Mouse (Mus musculus) embryonic facial prominence, embryonic 15.5 days (tissue): ENCODE measurements around the gene Riox1. TPM values are rescaled to one million over a fixed set of nuclear protein-coding genes. Genes with fewer than 3 reads are reported as not detected.

Experiments used
- ATAC-seq: fragments of 200-750 bp; cut with Nextera tagmentation; 2 replicates; pipeline ENCODE4 v1.8.0; 2017; ENCODE audit warnings: low read depth, moderate TSS enrichment; ENCODE audit not compliant: insufficient number of reproducible peaks, low FRiP score, low TSS enrichment
- H3K27ac ChIP-seq: fragments of 300-500 bp; sonication (generic); replicated peaks from 2 replicates; pipeline ENCODE4 v1.5.1; 2015; ENCODE audit warnings: mild to moderate bottlenecking, inconsistent platforms
- H3K27me3 ChIP-seq: fragments of 300-500 bp; sonication (generic); 2 replicates; pipeline ENCODE4 v1.6.1; 2015; ENCODE audit warnings: inconsistent platforms
- H3K36me3 ChIP-seq: fragments of 300-500 bp; sonication (generic); 2 replicates; pipeline ENCODE4 v1.6.1; 2015; ENCODE audit warnings: mild to moderate bottlenecking, inconsistent platforms
- H3K4me1 ChIP-seq: fragments of 300-500 bp; sonication (generic); 2 replicates; pipeline ENCODE4 v1.6.1; 2015; ENCODE audit warnings: inconsistent platforms
- H3K4me2 ChIP-seq: fragments of 300-500 bp; sonication (generic); replicated peaks from 2 replicates; pipeline ENCODE4 v1.6.1; 2015; ENCODE audit warnings: mild to moderate bottlenecking, inconsistent platforms
- H3K4me3 ChIP-seq: fragments of 300-500 bp; sonication (generic); replicated peaks from 2 replicates; pipeline ENCODE4 v1.5.1; 2015; ENCODE audit warnings: mild to moderate bottlenecking, inconsistent platforms
- H3K9ac ChIP-seq: fragments of 300-500 bp; sonication (generic); 2 replicates; pipeline ENCODE4 v1.6.1; 2015; ENCODE audit warnings: inconsistent platforms
- H3K9me3 ChIP-seq: fragments of 300-500 bp; sonication (generic); replicated peaks from 2 replicates; pipeline ENCODE4 v1.6.1; 2016; ENCODE audit warnings: inconsistent platforms
- WGBS: fragments of 180-500 bp; shearing (Covaris S2); methylation state at CpG from one replicate; pipeline ENCODE4 v1.1.7; 2015; 5-methylcytosine and 5-hydroxymethylcytosine counted together
- polyA plus RNA-seq: library from polyadenylated mRNA; unstranded; fragments of >200 nt; fragmentation: Nextera tagmentation; extraction: Ambion mirVana; gene quantifications from 2 replicates; pipeline ENCODE4 v1.2.1, GENCODE M21; 2015

The Riox1 gene
- 14.7 and 15.4 TPM in 2 replicates for polyA plus RNA-seq

DNA sequence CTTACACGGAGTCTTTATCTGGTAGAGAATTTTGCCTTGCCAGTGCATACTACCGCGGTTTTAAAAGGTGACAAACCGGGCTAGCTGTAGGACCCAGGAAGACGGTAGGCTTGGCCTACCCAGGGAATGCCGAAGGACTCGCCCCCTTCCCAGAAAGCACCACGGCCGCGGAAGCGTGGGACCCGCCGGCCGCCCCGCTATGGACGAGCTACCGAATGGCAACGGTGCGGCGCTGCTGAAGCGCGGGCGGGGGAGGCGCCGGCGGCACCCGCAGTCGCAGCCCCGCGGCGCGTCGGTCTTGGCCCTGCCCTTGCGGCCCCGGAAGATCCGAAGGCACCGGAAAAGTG is at the start of gene Riox1:
Riox1 (plus strand) TSS at position 116 of the 347 bp plus-strand sequence.
- Histone ChIP-seq H3K4me2 (peak within 1 kb of the TSS; percentile 93), H3K27me3 (no peaks in the 10 kb centered on the region), H3K9me3 (no peaks in the 10 kb centered on the region), H3K4me3 (peak within 1 kb of the TSS; percentile 86), H3K4me1 (peaks cover 29% of the 10 kb centered on the region), H3K27ac (peak within 1 kb of the TSS; percentile 87), H3K36me3 (peaks cover 7% of the 10 kb centered on the region; the same call in 1 of the 2 replicates), H3K9ac (peak within 1 kb of the TSS; percentile 70)
- ATAC-seq = peak; percentile 94
- WGBS = 0% methylated on average over 37 of the region's 37 CpGs

DNA sequence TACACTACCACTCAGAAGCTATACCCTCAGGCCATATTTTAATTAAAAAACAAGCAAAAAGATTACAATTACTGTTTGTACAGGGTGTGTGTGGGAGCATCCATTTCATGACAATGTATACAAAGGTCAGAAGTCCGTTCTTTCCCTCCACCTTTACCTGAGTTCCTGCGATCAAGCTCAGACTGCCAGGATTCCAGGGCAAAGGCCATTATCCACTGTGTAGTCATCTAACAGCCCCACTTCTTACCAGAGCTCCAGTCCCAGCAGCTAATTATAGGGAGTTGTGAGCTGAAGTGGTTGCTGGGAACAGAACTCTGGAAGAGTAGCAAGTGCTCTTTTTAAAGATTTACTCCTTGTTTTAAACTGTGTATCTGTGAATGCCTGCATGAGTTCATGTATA is 40.0 kb upstream of the Riox1 start:
- no peaks in the 10 kb centered on the region for H3K27me3 ChIP-seq
- no peaks in the 10 kb centered on the region for H3K4me1 ChIP-seq
- no peak overlapping the region for H3K9ac ChIP-seq
- no peak overlapping the region for H3K27ac ChIP-seq
- H3K9me3 ChIP-seq = no peaks in the 10 kb centered on the region
- WGBS = 73% methylated on average over 2 of the region's 2 CpGs
- no peaks in the 10 kb centered on the region for H3K36me3 ChIP-seq
- no peak overlapping the region for H3K4me3 ChIP-seq
- no peak overlapping the region for H3K4me2 ChIP-seq
- no peak for ATAC-seq

DNA sequence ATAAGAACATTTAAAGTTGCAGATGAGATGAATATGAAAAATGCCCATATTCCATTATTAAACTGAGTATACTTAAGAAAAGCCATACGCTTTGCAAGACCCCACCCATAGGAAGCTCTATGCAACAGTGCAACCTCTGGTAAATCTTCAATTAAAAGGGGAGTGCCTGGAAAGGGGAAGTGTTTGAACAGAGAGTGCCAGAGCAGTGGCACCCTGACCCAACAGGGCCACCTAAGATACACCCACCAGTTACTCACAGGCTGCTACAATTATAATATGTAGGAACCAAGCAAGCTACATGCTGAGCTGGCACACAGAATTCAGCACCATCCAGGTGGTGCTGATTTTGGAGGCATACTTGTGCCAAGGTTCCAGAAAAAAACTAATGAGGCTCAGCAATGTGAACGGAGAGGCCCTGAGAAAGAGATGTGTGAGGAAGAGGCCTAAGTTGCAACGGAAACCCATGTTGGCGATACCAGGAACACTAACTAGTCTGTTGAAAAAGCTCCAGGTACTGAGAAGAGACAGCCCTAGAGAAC is 36.1 kb upstream of the Riox1 start:
- Histone ChIP-seq H3K36me3 (no peaks in the 10 kb centered on the region), H3K9ac (no peak overlapping the region), H3K4me2 (no peak overlapping the region), H3K27ac (peak overlapping the region; percentile 44; the same call in 1 of the 2 replicates), H3K4me3 (no peak overlapping the region), H3K27me3 (no peaks in the 10 kb centered on the region), H3K9me3 (no peaks in the 10 kb centered on the region), H3K4me1 (no peaks in the 10 kb centered on the region)
- WGBS = 70% methylated on average over 4 of the region's 4 CpGs
- ATAC-seq = no peak

- ATAC-seq = no peak
- H3K4me3 ChIP-seq = no peak overlapping the region
- no peaks in the 10 kb centered on the region for H3K9me3 ChIP-seq
- H3K4me2 ChIP-seq = no peak overlapping the region
- no peak overlapping the region for H3K9ac ChIP-seq
- no peaks in the 10 kb centered on the region for H3K36me3 ChIP-seq
- no peaks in the 10 kb centered on the region for H3K27me3 ChIP-seq
- H3K4me1 ChIP-seq = 0 out of 2 replicates have a peak, but pooled peaks cover 2% of the 10 kb centered on the region
- 79% methylated on average over 1 of the region's 1 CpGs for WGBS
- H3K27ac ChIP-seq = peak overlapping the region; percentile 44; the same call in 1 of the 2 replicates
These were observed 35.6 kb upstream of the Riox1 start for GRCm38 (mm10) chr12:83914797-83915196.

- Histone ChIP-seq H3K9me3 (no peaks in the 10 kb centered on the region), H3K36me3 (no peaks in the 10 kb centered on the region), H3K4me1 (0 out of 2 replicates have a peak, but pooled peaks cover 2% of the 10 kb centered on the region), H3K4me3 (no peak overlapping the region), H3K27me3 (no peaks in the 10 kb centered on the region), H3K27ac (no peak overlapping the region), H3K4me2 (no peak overlapping the region), H3K9ac (no peak overlapping the region)
- 71% methylated on average over 9 of the region's 9 CpGs for WGBS
- no peak for ATAC-seq
These were observed 33.5 kb upstream of the Riox1 start for GRCm38 (mm10) chr12:83916884-83917283.

DNA sequence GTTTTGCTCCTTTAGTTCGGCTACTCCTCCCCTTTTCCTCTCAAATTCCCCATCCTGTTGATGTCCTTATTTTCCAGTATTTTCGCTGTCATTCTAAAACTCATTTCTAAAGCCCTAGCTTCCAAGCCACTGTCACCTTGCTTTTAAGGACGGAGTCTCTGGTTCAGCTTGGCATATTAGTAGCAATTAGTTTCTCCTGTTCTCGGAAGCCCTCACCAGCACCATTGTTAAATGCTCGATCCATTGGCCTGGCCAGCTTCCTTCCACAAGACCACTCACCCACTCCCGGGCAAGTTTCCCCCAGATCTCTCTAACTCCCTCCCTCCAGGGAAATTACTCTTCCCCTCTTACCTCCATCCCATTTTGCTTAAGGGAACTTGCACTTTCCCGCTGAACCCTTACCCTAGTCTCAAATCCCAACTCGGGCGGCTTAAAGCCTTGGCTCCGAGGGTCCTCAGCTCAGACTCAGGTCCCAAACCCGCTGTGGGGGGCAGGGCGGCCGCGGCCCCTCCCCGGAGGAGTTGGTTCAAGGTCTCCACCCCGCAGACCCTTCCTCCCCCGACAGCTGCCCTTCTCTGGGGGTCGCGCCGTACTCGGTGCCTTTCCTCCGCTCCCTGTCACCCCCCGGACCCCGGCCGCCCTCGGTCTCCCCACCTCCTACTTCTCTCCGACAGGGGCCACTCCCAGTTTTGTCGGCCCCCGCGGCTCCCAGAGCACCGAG is 29.5 kb upstream of the Riox1 start:
- under 1% methylated on average over 31 of the region's 31 CpGs for WGBS
- H3K4me3 ChIP-seq = peak overlapping the region; percentile 96
- H3K27me3 ChIP-seq = no peaks in the 10 kb centered on the region
- peak overlapping the region; percentile 81 for H3K4me2 ChIP-seq
- peak overlapping the region; percentile 92 for H3K27ac ChIP-seq
- no peaks in the 10 kb centered on the region for H3K9me3 ChIP-seq
- H3K9ac ChIP-seq = peak overlapping the region; percentile 90
- no peak for ATAC-seq
- H3K36me3 ChIP-seq = no peaks in the 10 kb centered on the region
- peaks cover 7% of the 10 kb centered on the region for H3K4me1 ChIP-seq

DNA sequence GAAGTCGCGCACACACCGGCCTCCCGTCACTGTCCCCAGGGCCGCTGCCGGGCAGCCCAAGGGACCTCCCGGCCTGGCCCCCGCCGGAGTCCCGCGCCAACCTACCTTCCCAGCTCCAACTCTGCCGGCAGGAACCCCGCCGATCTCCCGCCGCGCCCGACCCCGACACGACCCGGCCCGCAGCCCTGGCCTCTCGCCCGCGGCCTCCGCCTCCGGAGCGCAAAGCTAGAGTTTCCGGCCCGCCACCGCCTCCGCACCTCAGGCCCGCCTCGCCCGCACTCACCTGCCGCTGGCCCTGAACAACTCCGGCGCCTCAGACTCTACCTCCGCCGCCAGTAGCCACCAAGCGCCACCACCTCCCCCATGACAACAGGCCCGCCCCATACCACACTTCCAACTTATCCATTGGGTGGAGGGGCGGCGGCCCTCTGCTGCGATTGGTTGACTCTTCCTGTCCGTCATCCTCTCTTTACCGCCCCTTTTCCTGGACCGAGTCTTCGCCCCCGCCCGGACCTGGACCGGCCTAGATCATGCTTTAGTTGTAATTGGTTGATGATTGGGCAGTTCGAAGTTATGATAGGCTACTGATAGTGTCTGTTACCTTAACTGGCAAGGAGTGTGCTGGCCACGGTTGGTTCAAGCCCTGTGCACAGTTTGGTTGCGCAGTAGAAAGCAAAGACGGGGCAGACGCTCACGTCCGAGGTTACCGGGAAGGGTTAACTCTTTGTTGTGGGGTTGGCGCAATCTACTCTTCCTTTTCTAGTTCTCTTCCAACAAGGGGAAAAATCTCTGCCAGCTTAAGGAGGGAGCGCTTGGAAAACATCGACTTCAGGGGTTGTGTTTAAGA is 28.6 kb upstream of the Riox1 start, which contains the start of gene Numb:
Numb (minus strand) TSS at position 400 of the 847 bp plus-strand sequence.
- peak within 1 kb of the TSS; percentile 81 for H3K4me2 ChIP-seq
- ATAC-seq = peak; percentile 100

DNA sequence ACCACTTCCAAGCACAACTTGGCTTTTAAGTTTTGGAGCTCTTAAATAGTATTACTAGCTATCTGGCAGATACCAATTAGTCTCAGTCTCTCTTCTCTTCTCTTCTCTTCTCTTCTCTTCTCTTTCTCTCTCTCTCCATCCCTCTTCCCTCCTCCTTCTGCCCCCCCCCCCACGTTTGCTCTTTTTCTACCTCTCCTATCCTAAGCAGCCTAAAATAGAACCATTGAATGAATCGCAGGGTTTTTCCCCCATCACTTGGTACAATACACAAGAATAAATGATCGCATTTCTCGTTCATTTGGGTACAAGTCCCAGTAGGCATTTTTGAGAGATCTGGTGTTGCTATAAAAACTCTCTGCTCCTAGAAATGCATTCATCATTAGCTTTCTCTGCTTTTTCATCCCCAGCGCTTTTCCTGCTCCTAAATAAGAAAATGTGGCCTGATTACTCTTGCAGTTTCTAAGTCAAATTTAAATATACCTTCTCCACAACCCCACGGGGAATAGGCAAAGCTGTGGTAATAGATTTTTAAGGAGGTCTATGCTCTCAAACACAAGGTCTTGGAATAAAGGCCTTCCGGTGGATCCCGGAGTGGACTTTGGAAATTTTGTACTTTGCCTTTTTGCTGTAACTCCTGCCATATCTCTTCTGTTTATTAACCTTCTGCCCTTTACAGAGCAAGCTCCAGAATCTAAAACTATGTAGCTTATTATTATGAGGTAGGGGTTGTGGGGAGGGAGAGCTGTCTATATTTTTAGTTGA is 27.5 kb upstream of the Riox1 start:
- H3K36me3 ChIP-seq = no peaks in the 10 kb centered on the region
- peak overlapping the region; percentile 96 for H3K4me3 ChIP-seq
- H3K9ac ChIP-seq = peak overlapping the region; percentile 44; the same call in 1 of the 2 replicates
- H3K27ac ChIP-seq = peak overlapping the region; percentile 67
- WGBS = 27% methylated on average over 8 of the region's 8 CpGs
- H3K9me3 ChIP-seq = no peaks in the 10 kb centered on the region
- ATAC-seq = no peak
- H3K27me3 ChIP-seq = no peaks in the 10 kb centered on the region
- peaks cover 7% of the 10 kb centered on the region for H3K4me1 ChIP-seq
- peak overlapping the region; percentile 51 for H3K4me2 ChIP-seq

More for the DNA sequence above, 28.6 kb upstream of the Riox1 start, which contains the start of gene Numb:
- peak within 1 kb of the TSS; percentile 90 for H3K9ac ChIP-seq
- no peaks in the 10 kb centered on the region for H3K9me3 ChIP-seq
- peak within 1 kb of the TSS; percentile 96 for H3K4me3 ChIP-seq
- no peaks in the 10 kb centered on the region for H3K36me3 ChIP-seq
- WGBS = under 1% methylated on average over 63 of the region's 63 CpGs
- H3K4me1 ChIP-seq = peaks cover 7% of the 10 kb centered on the region
- peak within 1 kb of the TSS; percentile 92 for H3K27ac ChIP-seq
- H3K27me3 ChIP-seq = no peaks in the 10 kb centered on the region

GRCm38 (mm10) chr12:83923486-83923859 is 26.9 kb upstream of the Riox1 start:
- H3K4me3 ChIP-seq = no peak overlapping the region
- no peak overlapping the region for H3K27ac ChIP-seq
- no peak for ATAC-seq
- H3K36me3 ChIP-seq = no peaks in the 10 kb centered on the region
- no peaks in the 10 kb centered on the region for H3K9me3 ChIP-seq
- H3K4me2 ChIP-seq = no peak overlapping the region
- no peaks in the 10 kb centered on the region for H3K27me3 ChIP-seq
- H3K4me1 ChIP-seq = peaks cover 7% of the 10 kb centered on the region
- no peak overlapping the region for H3K9ac ChIP-seq
- WGBS = 82% methylated on average over 1 of the region's 1 CpGs

DNA sequence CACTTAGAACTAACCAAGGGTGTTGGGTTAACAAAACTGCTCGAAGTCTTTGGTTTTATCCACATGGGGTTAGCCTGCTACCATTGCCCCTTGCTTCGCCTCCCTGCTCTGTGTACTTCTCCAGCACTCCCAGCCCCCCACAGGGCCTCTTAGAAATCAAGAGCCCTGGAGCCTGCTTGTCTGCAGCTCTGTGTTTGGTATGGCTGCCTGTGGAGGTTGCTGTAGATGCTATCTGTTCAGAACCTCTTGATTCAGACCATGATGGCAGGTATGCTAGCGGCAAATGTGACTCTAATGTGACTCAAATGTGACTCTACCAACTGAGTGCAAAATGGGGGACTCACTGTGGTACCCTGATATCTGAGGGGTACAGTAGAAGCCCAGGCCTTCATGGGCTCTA is 26.1 kb upstream of the Riox1 start:
- no peak overlapping the region for H3K4me2 ChIP-seq
- no peaks in the 10 kb centered on the region for H3K9me3 ChIP-seq
- H3K4me3 ChIP-seq = no peak overlapping the region
- ATAC-seq = no peak
- H3K27me3 ChIP-seq = no peaks in the 10 kb centered on the region
- H3K36me3 ChIP-seq = no peaks in the 10 kb centered on the region
- WGBS = 43% methylated on average over 3 of the region's 3 CpGs
- peaks cover 7% of the 10 kb centered on the region for H3K4me1 ChIP-seq
- no peak overlapping the region for H3K27ac ChIP-seq
- H3K9ac ChIP-seq = no peak overlapping the region
